Mouse (Mus musculus): ENCODE measurements around the gene Olfr49. TPM values are rescaled to one million over a fixed set of nuclear protein-coding genes. Genes with fewer than 3 reads are reported as not detected.

Gene Olfr49
- total RNA-seq, 1 experiment = not detected

DNA sequence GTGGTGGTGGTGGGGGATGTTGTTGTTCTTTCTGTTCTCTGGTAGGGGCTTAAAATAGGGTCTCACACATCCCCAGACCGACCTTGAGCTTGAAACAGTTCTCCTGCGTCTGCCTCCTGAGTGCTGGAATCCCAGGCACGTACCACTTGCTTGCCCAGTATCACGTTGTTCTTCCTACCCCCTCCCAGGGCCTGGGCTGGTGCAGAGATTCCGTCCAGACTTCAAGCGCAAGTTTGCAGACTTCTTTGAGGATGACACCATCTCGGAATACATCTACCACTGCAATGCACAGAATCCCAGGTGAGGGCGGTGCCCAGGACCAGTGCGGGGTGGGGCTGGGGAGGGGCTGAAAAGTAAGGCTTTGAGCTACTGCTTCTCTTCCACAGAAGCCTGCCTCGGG lies 19.6 kb downstream of the Olfr49 start:
- DNase-seq (ENCODE audit: low read depth, low spot score) = no peak
- no peaks in the 10 kb centered on the region for H3K9me3 ChIP-seq (ENCODE audit: control insufficient read depth, insufficient read depth, low read depth, low read length)
- TF ChIP-seq ZC3H11A (IDR thresholded peaks at IDR 0.05; ENCODE audit: borderline replicate concordance, low read depth, low read length) (no peak), CHD2 (IDR thresholded peaks at IDR 0.05; ENCODE audit: low read depth, low read length) (no peak), HCFC1 (IDR thresholded peaks at IDR 0.05; ENCODE audit: borderline replicate concordance, insufficient read depth, low read length) (no peak), MAFK (IDR thresholded peaks at IDR 0.05; ENCODE audit: insufficient read depth, low read depth, low read length) (no peak), ZNF384 (IDR thresholded peaks at IDR 0.05; ENCODE audit: low read depth, low read length) (no peak)
- H3K36me3 ChIP-seq (ENCODE audit: control insufficient read depth, insufficient read depth, low read length, poor library complexity, severe bottlenecking) = peaks cover 27% of the 10 kb centered on the region
- H3K4me3 ChIP-seq (ENCODE audit: insufficient read depth in 1 of 2, low read depth in 1 of 2, low read length in 2 of 2, poor library complexity in 1 of 2, severe bottlenecking in 1 of 2) = no peak overlapping the region
- H3K9ac ChIP-seq (ENCODE audit: insufficient read depth, low read depth, low read length, poor library complexity, severe bottlenecking) = no peak overlapping the region
- H3K4me1 ChIP-seq (ENCODE audit: control insufficient read depth in 2 of 2, insufficient read depth in 2 of 2, low read length in 2 of 2, poor library complexity in 1 of 2) = peaks cover 0 to 9% of the 10 kb centered on the region in 2 experiments; a peak in 2 of 4 replicates
- no peak overlapping the region for H3K27ac ChIP-seq (ENCODE audit: insufficient read depth, low read depth, low read length, poor library complexity, severe bottlenecking)
- in situ Hi-C loops (cut with MboI; ENCODE audit: low sequenced_read_pairs in 2 of 2, unreplicated experiment in 2 of 2) = no loop called here

GRCm38 (mm10) chr14:54264231-54264630 lies 20.5 kb downstream of the Olfr49 start:
- no peak for DNase-seq (ENCODE audit: low read depth, low spot score)
- H3K27ac ChIP-seq (ENCODE audit: insufficient read depth, low read depth, low read length, poor library complexity, severe bottlenecking) = no peak overlapping the region

DNA sequence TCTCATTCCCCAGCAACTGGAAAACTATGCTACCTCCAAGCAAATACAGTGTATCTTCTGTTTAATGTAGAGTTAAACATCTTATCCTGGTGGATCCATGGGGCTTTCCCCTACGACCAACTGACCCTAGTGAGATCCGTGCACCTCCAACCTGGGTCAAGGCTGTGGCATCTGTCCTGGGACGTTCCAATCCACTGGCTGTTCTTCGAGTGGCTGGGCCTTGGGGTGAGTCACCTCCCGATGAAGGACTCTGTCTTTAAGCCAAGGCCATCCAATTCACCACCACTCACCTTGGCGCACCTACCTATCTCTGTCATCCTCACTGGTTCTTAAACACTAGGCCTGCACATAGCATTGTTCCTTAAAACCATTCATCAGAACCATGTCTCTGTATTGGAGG lies 21.6 kb downstream of the Olfr49 start:
- no peaks in the 10 kb centered on the region for H3K9me3 ChIP-seq (ENCODE audit: control insufficient read depth, insufficient read depth, low read depth, low read length)
- no peak for DNase-seq (ENCODE audit: low read depth, low spot score)
- in situ Hi-C loops (cut with MboI; ENCODE audit: low sequenced_read_pairs in 2 of 2, unreplicated experiment in 2 of 2) = no loop called here
- no peak overlapping the region for H3K9ac ChIP-seq (ENCODE audit: insufficient read depth, low read depth, low read length, poor library complexity, severe bottlenecking)
- H3K36me3 ChIP-seq (ENCODE audit: control insufficient read depth, insufficient read depth, low read length, poor library complexity, severe bottlenecking) = peaks cover 23% of the 10 kb centered on the region
- TF ChIP-seq ZC3H11A (IDR thresholded peaks at IDR 0.05; ENCODE audit: borderline replicate concordance, low read depth, low read length) = no peak
- TF ChIP-seq CHD2 (IDR thresholded peaks at IDR 0.05; ENCODE audit: low read depth, low read length) = no peak
- TF ChIP-seq ZNF384 (IDR thresholded peaks at IDR 0.05; ENCODE audit: low read depth, low read length) = no peak
- no peak for TF ChIP-seq MAFK (IDR thresholded peaks at IDR 0.05; ENCODE audit: insufficient read depth, low read depth, low read length)
- TF ChIP-seq HCFC1 (IDR thresholded peaks at IDR 0.05; ENCODE audit: borderline replicate concordance, insufficient read depth, low read length) = no peak
- H3K4me1 ChIP-seq (ENCODE audit: control insufficient read depth in 2 of 2, insufficient read depth in 2 of 2, low read length in 2 of 2, poor library complexity in 1 of 2) = peaks cover 0 to 12% of the 10 kb centered on the region in 2 experiments; a peak in 2 of 4 replicates
- H3K27ac ChIP-seq (ENCODE audit: insufficient read depth, low read depth, low read length, poor library complexity, severe bottlenecking) = no peak overlapping the region
- H3K4me3 ChIP-seq (ENCODE audit: insufficient read depth in 1 of 2, low read depth in 1 of 2, low read length in 2 of 2, poor library complexity in 1 of 2, severe bottlenecking in 1 of 2) = no peak overlapping the region

More at GRCm38 (mm10) chr14:54264231-54264630, 20.5 kb downstream of the Olfr49 start:
- TF ChIP-seq ZC3H11A (IDR thresholded peaks at IDR 0.05; ENCODE audit: borderline replicate concordance, low read depth, low read length) (no peak), CHD2 (IDR thresholded peaks at IDR 0.05; ENCODE audit: low read depth, low read length) (no peak), MAFK (IDR thresholded peaks at IDR 0.05; ENCODE audit: insufficient read depth, low read depth, low read length) (no peak)
- no peak overlapping the region for H3K4me3 ChIP-seq (ENCODE audit: insufficient read depth in 1 of 2, low read depth in 1 of 2, low read length in 2 of 2, poor library complexity in 1 of 2, severe bottlenecking in 1 of 2)
- H3K9ac ChIP-seq (ENCODE audit: insufficient read depth, low read depth, low read length, poor library complexity, severe bottlenecking) = no peak overlapping the region
- no peaks in the 10 kb centered on the region for H3K9me3 ChIP-seq (ENCODE audit: control insufficient read depth, insufficient read depth, low read depth, low read length)
- peaks cover 0 to 10% of the 10 kb centered on the region in 2 experiments; a peak in 2 of 4 replicates for H3K4me1 ChIP-seq (ENCODE audit: control insufficient read depth in 2 of 2, insufficient read depth in 2 of 2, low read length in 2 of 2, poor library complexity in 1 of 2)
- H3K36me3 ChIP-seq (ENCODE audit: control insufficient read depth, insufficient read depth, low read length, poor library complexity, severe bottlenecking) = peaks cover 27% of the 10 kb centered on the region
- in situ Hi-C loops (cut with MboI; ENCODE audit: low sequenced_read_pairs in 2 of 2, unreplicated experiment in 2 of 2) = no loop called here

- Histone ChIP-seq H3K36me3 (ENCODE audit: control insufficient read depth, insufficient read depth, low read length, poor library complexity, severe bottlenecking) (peaks cover 18% of the 10 kb centered on the region; the same call in 1 of the 2 replicates), H3K9me3 (ENCODE audit: control insufficient read depth, insufficient read depth, low read depth, low read length) (no peaks in the 10 kb centered on the region), H3K4me1 (ENCODE audit: control insufficient read depth in 2 of 2, insufficient read depth in 2 of 2, low read length in 2 of 2, poor library complexity in 1 of 2) (peaks cover 0 to 12% of the 10 kb centered on the region in 2 experiments; a peak in 2 of 4 replicates), H3K9ac (ENCODE audit: insufficient read depth, low read depth, low read length, poor library complexity, severe bottlenecking) (no peak overlapping the region), H3K4me3 (ENCODE audit: insufficient read depth in 1 of 2, low read depth in 1 of 2, low read length in 2 of 2, poor library complexity in 1 of 2, severe bottlenecking in 1 of 2) (no peak overlapping the region), H3K27ac (ENCODE audit: insufficient read depth, low read depth, low read length, poor library complexity, severe bottlenecking) (no peak overlapping the region)
- no peak for DNase-seq (ENCODE audit: low read depth, low spot score)
- in situ Hi-C loops (cut with MboI; ENCODE audit: low sequenced_read_pairs in 2 of 2, unreplicated experiment in 2 of 2) = no loop called here
- TF ChIP-seq ZC3H11A (IDR thresholded peaks at IDR 0.05; ENCODE audit: borderline replicate concordance, low read depth, low read length) (no peak), HCFC1 (IDR thresholded peaks at IDR 0.05; ENCODE audit: borderline replicate concordance, insufficient read depth, low read length) (no peak), CHD2 (IDR thresholded peaks at IDR 0.05; ENCODE audit: low read depth, low read length) (no peak), ZNF384 (IDR thresholded peaks at IDR 0.05; ENCODE audit: low read depth, low read length) (no peak), MAFK (IDR thresholded peaks at IDR 0.05; ENCODE audit: insufficient read depth, low read depth, low read length) (no peak)
Observed at GRCm38 (mm10) chr14:54262622-54263021, 22.1 kb downstream of the Olfr49 start.

- H3K27ac ChIP-seq (ENCODE audit: insufficient read depth, low read depth, low read length, poor library complexity, severe bottlenecking) = no peak overlapping the region
- H3K4me3 ChIP-seq (ENCODE audit: insufficient read depth in 1 of 2, low read depth in 1 of 2, low read length in 2 of 2, poor library complexity in 1 of 2, severe bottlenecking in 1 of 2) = no peak overlapping the region
- in situ Hi-C loops (cut with MboI; ENCODE audit: low sequenced_read_pairs in 2 of 2, unreplicated experiment in 2 of 2) = no loop called here
- peaks cover 16% of the 10 kb centered on the region; the same call in 1 of the 2 replicates for H3K36me3 ChIP-seq (ENCODE audit: control insufficient read depth, insufficient read depth, low read length, poor library complexity, severe bottlenecking)
- TF ChIP-seq HCFC1 (IDR thresholded peaks at IDR 0.05; ENCODE audit: borderline replicate concordance, insufficient read depth, low read length) (no peak), ZNF384 (IDR thresholded peaks at IDR 0.05; ENCODE audit: low read depth, low read length) (no peak), CHD2 (IDR thresholded peaks at IDR 0.05; ENCODE audit: low read depth, low read length) (no peak), ZC3H11A (IDR thresholded peaks at IDR 0.05; ENCODE audit: borderline replicate concordance, low read depth, low read length) (no peak), MAFK (IDR thresholded peaks at IDR 0.05; ENCODE audit: insufficient read depth, low read depth, low read length) (no peak)
- DNase-seq (ENCODE audit: low read depth, low spot score) = no peak
- H3K4me1 ChIP-seq (ENCODE audit: control insufficient read depth in 2 of 2, insufficient read depth in 2 of 2, low read length in 2 of 2, poor library complexity in 1 of 2) = peaks cover 0 to 12% of the 10 kb centered on the region in 2 experiments; a peak in 2 of 4 replicates
- no peaks in the 10 kb centered on the region for H3K9me3 ChIP-seq (ENCODE audit: control insufficient read depth, insufficient read depth, low read depth, low read length)
- no peak overlapping the region for H3K9ac ChIP-seq (ENCODE audit: insufficient read depth, low read depth, low read length, poor library complexity, severe bottlenecking)
Observed at GRCm38 (mm10) chr14:54261386-54261785, 23.4 kb downstream of the Olfr49 start.

Data from ES-E14 (cell line).